In genomic region chr6:103507751-103508575, GRCm38 (mm10) we compare ENCODE assay signal across 12 mouse cellular contexts. TPM values are rescaled to one million over a fixed set of nuclear protein-coding genes. Genes with fewer than 3 reads are reported as not detected.
DNase-seq lines count a peak whose midpoint lies in the region; ATAC-seq and TF ChIP-seq lines count a peak whose summit lies in the region.
"Had no signal": no experiment of that assay in that cellular context is flagged by ENCODE, and none has a peak within 500 bp of the region (broad histone marks: within the 10 kb centered on the region; RNA-seq: fewer than 3 reads in every experiment).

No protein-coding gene starts in this region.

- peaks cover 3% of the 10 kb centered on the region; the same call in 1 of the 2 replicates for H3K4me1 ChIP-seq in cerebellum, adult 2 months (ENCODE audit: control insufficient read depth, insufficient read depth, low read length)
- peaks cover 14% of the 10 kb centered on the region for H3K4me1 ChIP-seq in heart, embryonic 12.5 days (replicated peaks)

- ATAC-seq in heart, embryonic 12.5 days (ENCODE audit: insufficient number of reproducible peaks, low FRiP score), result no peak

- no peak overlapping the region for H3K4me3 ChIP-seq in cerebellum, adult 2 months (replicated peaks; ENCODE audit: insufficient read depth, low read depth, low read length)
- no peak overlapping the region for H3K4me3 ChIP-seq in heart, embryonic 12.5 days
- H3K4me3 ChIP-seq: kidney, embryonic 15.5 days; limb, embryonic 12.5 days; myocyte had no signal

- H3K9ac ChIP-seq in heart, embryonic 12.5 days, result no peak overlapping the region
- H3K9ac ChIP-seq: kidney, embryonic 15.5 days; limb, embryonic 12.5 days had no signal

- 13% methylated on average over 3 of the region's 3 CpGs for WGBS in cerebellum, adult 2 months
- 56% methylated on average over 3 of the region's 3 CpGs for WGBS in heart, embryonic 12.5 days

- H3K27me3 ChIP-seq in cerebellum, adult 2 months (ENCODE audit: control insufficient read depth, insufficient read depth, low read length), result no peaks in the 10 kb centered on the region
- H3K27me3 ChIP-seq in heart, embryonic 12.5 days (replicated peaks), result peaks cover 36% of the 10 kb centered on the region

- H3K4me2 ChIP-seq in heart, embryonic 12.5 days, result no peak overlapping the region
- H3K4me2 ChIP-seq: kidney, embryonic 15.5 days; limb, embryonic 12.5 days had no signal

- H3K27ac ChIP-seq in cerebellum, adult 2 months (ENCODE audit: insufficient read depth, low read length), result no peak overlapping the region; the same call in 1 of the 2 replicates
- H3K27ac ChIP-seq in heart, embryonic 12.5 days (ENCODE audit: poor library complexity, severe bottlenecking), result no peak overlapping the region
- H3K27ac ChIP-seq: kidney, embryonic 15.5 days; limb, embryonic 12.5 days had no signal

- no peak for TF ChIP-seq POLR2A in cerebellum, adult 2 months (IDR thresholded peaks at IDR 0.05; ENCODE audit: borderline replicate concordance, insufficient read depth, low read length)

- peak; percentile 2 for DNase-seq in kidney, postnatal 14 days
- DNase-seq in kidney, postnatal 36 days, result no peak
- DNase-seq in testis, postnatal 14 days (ENCODE audit: low spot score), result peak; percentile 12
- DNase-seq in testis, postnatal 10 days (ENCODE audit: low spot score), result no peak
- peak; percentile 39 to 82 for DNase-seq in cerebellum, adult 2 months
- peak; percentile 26 for DNase-seq in telencephalon, adult 2 months (ENCODE audit: low read depth, low spot score)
- DNase-seq: heart, postnatal 36 days; right cerebral cortex, postnatal 25 days had no signal

- TF ChIP-seq CTCF in cerebellum, adult 2 months (IDR thresholded peaks at IDR 0.05; ENCODE audit: borderline replicate concordance, insufficient read depth, low read depth, low read length), result no peak

- no peaks in the 10 kb centered on the region for H3K36me3 ChIP-seq in heart, embryonic 12.5 days
- H3K36me3 ChIP-seq: kidney, embryonic 15.5 days; limb, embryonic 12.5 days had no signal

- no peaks in the 10 kb centered on the region for H3K9me3 ChIP-seq in heart, embryonic 12.5 days (replicated peaks)
- H3K9me3 ChIP-seq: kidney, embryonic 15.5 days; limb, embryonic 12.5 days had no signal

RNA-seq across cellular contexts. Expression of gene Chl1, which starts 2.4 kb away (rescaled TPM):
- polyA plus RNA-seq in cerebellum, adult 2 months (2012; rRNA removed), result 51.9 and 54.9 TPM in 2 replicates
- polyA plus RNA-seq in heart, embryonic 12.5 days (2016; fragmentation: Nextera tagmentation; extraction: Ambion mirVana), result 0.08 TPM in 1 of 2 replicates, not detected in the other
- polyA plus RNA-seq: myocyte had no signal

Comparison
In these comparisons a context has a peak if more than half of its experiments do, and no peak if none do; other contexts are left out.
1. DNase-seq: peak in kidney, postnatal 14 days (single experiment), testis, postnatal 14 days (single experiment), cerebellum, adult 2 months (2 of 2) and telencephalon, adult 2 months (single experiment); none in kidney, postnatal 36 days (0 of 2) and testis, postnatal 10 days (single experiment).
2. RNA of gene Chl1, which starts 2.4 kb away (polyA plus RNA-seq): 51.9 to 54.9 TPM in cerebellum, adult 2 months; 0.08 TPM in heart, embryonic 12.5 days; every median in the first group is over 10 times any median in the second.